Mouse (Mus musculus): ENCODE results near the gene Rnf103. TPM values are rescaled to one million over a fixed set of nuclear protein-coding genes. Genes with fewer than 3 reads are reported as not detected.
A peak's percentile ranks its signal among the peaks of the same experiment; 100 is the strongest.

The Rnf103 gene
- polyA plus RNA-seq, 1 experiment from 2014 or later = 21.6 TPM

GRCm38 (mm10) chr6:71530176-71530575, 36.5 kb downstream of the Rnf103 start:
- WGBS = 84% methylated on average over 8 of the region's 8 CpGs
- Histone ChIP-seq H3K4me2 (no peak overlapping the region), H3K9ac (no peak overlapping the region)

GRCm38 (mm10) chr6:71537286-71537685, 43.6 kb downstream of the Rnf103 start:
- no peak for ATAC-seq (ENCODE audit: insufficient number of reproducible peaks, low FRiP score)

More at GRCm38 (mm10) chr6:71530176-71530575, 36.5 kb downstream of the Rnf103 start:
- Histone ChIP-seq H3K27me3 (replicated peaks) (no peaks in the 10 kb centered on the region), H3K36me3 (no peaks in the 10 kb centered on the region), H3K4me3 (no peak overlapping the region), H3K9me3 (replicated peaks) (no peaks in the 10 kb centered on the region), H3K4me1 (replicated peaks) (no peaks in the 10 kb centered on the region), H3K27ac (ENCODE audit: poor library complexity, severe bottlenecking) (no peak overlapping the region)
- ATAC-seq (ENCODE audit: insufficient number of reproducible peaks, low FRiP score) = no peak

GRCm38 (mm10) chr6:71543686-71544499, 50.2 kb downstream of the Rnf103 start, which contains the start of gene Chmp3:
TSS of gene Chmp3 (plus strand) at chr6:71543797.
- peak within 1 kb of the TSS; percentile 83 for H3K4me3 ChIP-seq
- peak; percentile 99 for ATAC-seq (ENCODE audit: insufficient number of reproducible peaks, low FRiP score)
- H3K4me1 ChIP-seq (replicated peaks) = peaks cover 3% of the 10 kb centered on the region; the same call in 1 of the 2 replicates
- under 1% methylated on average over 59 of the region's 59 CpGs for WGBS
- H3K9ac ChIP-seq = peak within 1 kb of the TSS; percentile 95
- peak within 1 kb of the TSS; percentile 98 for H3K27ac ChIP-seq (ENCODE audit: poor library complexity, severe bottlenecking)
- no peaks in the 10 kb centered on the region for H3K9me3 ChIP-seq (replicated peaks)
- H3K27me3 ChIP-seq (replicated peaks) = no peaks in the 10 kb centered on the region
- peak within 1 kb of the TSS; percentile 66 for H3K4me2 ChIP-seq
- H3K36me3 ChIP-seq = peaks cover 7% of the 10 kb centered on the region; the same call in 1 of the 2 replicates

More at GRCm38 (mm10) chr6:71537286-71537685, 43.6 kb downstream of the Rnf103 start:
- Histone ChIP-seq H3K4me3 (no peak overlapping the region), H3K4me2 (no peak overlapping the region), H3K4me1 (replicated peaks) (peaks cover 3% of the 10 kb centered on the region; the same call in 1 of the 2 replicates), H3K9me3 (replicated peaks) (no peaks in the 10 kb centered on the region), H3K36me3 (no peaks in the 10 kb centered on the region), H3K27me3 (replicated peaks) (no peaks in the 10 kb centered on the region), H3K9ac (no peak overlapping the region), H3K27ac (ENCODE audit: poor library complexity, severe bottlenecking) (no peak overlapping the region)

- ATAC-seq (ENCODE audit: insufficient number of reproducible peaks, low FRiP score) = no peak
- H3K4me1 ChIP-seq (replicated peaks) = peaks cover 7% of the 10 kb centered on the region
- no peak overlapping the region for H3K4me2 ChIP-seq
- H3K9me3 ChIP-seq (replicated peaks) = no peaks in the 10 kb centered on the region
- no peak overlapping the region for H3K4me3 ChIP-seq
- no peak overlapping the region for H3K9ac ChIP-seq
- H3K27ac ChIP-seq (ENCODE audit: poor library complexity, severe bottlenecking) = peak overlapping the region; percentile 33; the same call in 1 of the 2 replicates
- WGBS = 54% methylated on average over 2 of the region's 2 CpGs
- peaks cover 14% of the 10 kb centered on the region for H3K36me3 ChIP-seq
- H3K27me3 ChIP-seq (replicated peaks) = no peaks in the 10 kb centered on the region
Measured at GRCm38 (mm10) chr6:71555507-71555951, 61.8 kb downstream of the Rnf103 start.

GRCm38 (mm10) chr6:71556826-71557225, 63.1 kb downstream of the Rnf103 start:
- Histone ChIP-seq H3K4me2 (no peak overlapping the region), H3K27me3 (replicated peaks) (no peaks in the 10 kb centered on the region), H3K36me3 (peaks cover 24% of the 10 kb centered on the region), H3K9me3 (replicated peaks) (no peaks in the 10 kb centered on the region), H3K27ac (ENCODE audit: poor library complexity, severe bottlenecking) (no peak overlapping the region), H3K9ac (no peak overlapping the region), H3K4me3 (no peak overlapping the region), H3K4me1 (replicated peaks) (peaks cover 7% of the 10 kb centered on the region)
- WGBS = 93% methylated on average over 2 of the region's 2 CpGs
- ATAC-seq (ENCODE audit: insufficient number of reproducible peaks, low FRiP score) = no peak

Other genes starting within 250 kb of the Rnf103 start
- 54.6 and 59.1 TPM in 2 replicates for gene Krcc1, start 222.2 kb upstream of the Rnf103 start, polyA plus RNA-seq (2016; fragmentation: Nextera tagmentation; extraction: Ambion mirVana)
- gene Smyd1, start 171.7 kb upstream of the Rnf103 start, polyA plus RNA-seq (2016; fragmentation: Nextera tagmentation; extraction: Ambion mirVana) = 110 and 113 TPM in 2 replicates
- not detected in 2 replicates for gene Cd8b1, start 171.1 kb upstream of the Rnf103 start, polyA plus RNA-seq (2016; fragmentation: Nextera tagmentation; extraction: Ambion mirVana)
- not detected in 2 replicates for gene Cd8a, start 120.5 kb upstream of the Rnf103 start, polyA plus RNA-seq (2016; fragmentation: Nextera tagmentation; extraction: Ambion mirVana)
- 15.2 and 17.0 TPM in 2 replicates for gene Rmnd5a, start 53.3 kb upstream of the Rnf103 start, polyA plus RNA-seq (2016; fragmentation: Nextera tagmentation; extraction: Ambion mirVana)
- gene Chmp3, start 49.9 kb downstream of the Rnf103 start, polyA plus RNA-seq (2016; fragmentation: Nextera tagmentation; extraction: Ambion mirVana) = 63.2 and 63.8 TPM in 2 replicates
- gene Kdm3a, start 139.1 kb downstream of the Rnf103 start, polyA plus RNA-seq (2016; fragmentation: Nextera tagmentation; extraction: Ambion mirVana) = 48.5 and 51.7 TPM in 2 replicates
- gene Reep1, start 213.7 kb downstream of the Rnf103 start, polyA plus RNA-seq (2016; fragmentation: Nextera tagmentation; extraction: Ambion mirVana) = 22.3 and 22.9 TPM in 2 replicates

All from heart, embryonic 12.5 days (tissue).